Mouse (Mus musculus) effector memory CD4-positive, alpha-beta T cell, adult 5 months (primary cell): Measurements from ENCODE around the gene Cntnap5a. TPM values are rescaled to one million over a fixed set of nuclear protein-coding genes. Genes with fewer than 3 reads are reported as not detected.

Source experiments
- polyA plus RNA-seq: library from polyadenylated mRNA; unstranded; fragments of 100-300 nt; shearing (Covaris generic); gene quantifications from one replicate; pipeline ENCODE4 v1.2.1, GENCODE M21; 2017

Cntnap5a gene
- polyA plus RNA-seq, result 0.05 TPM

DNA sequence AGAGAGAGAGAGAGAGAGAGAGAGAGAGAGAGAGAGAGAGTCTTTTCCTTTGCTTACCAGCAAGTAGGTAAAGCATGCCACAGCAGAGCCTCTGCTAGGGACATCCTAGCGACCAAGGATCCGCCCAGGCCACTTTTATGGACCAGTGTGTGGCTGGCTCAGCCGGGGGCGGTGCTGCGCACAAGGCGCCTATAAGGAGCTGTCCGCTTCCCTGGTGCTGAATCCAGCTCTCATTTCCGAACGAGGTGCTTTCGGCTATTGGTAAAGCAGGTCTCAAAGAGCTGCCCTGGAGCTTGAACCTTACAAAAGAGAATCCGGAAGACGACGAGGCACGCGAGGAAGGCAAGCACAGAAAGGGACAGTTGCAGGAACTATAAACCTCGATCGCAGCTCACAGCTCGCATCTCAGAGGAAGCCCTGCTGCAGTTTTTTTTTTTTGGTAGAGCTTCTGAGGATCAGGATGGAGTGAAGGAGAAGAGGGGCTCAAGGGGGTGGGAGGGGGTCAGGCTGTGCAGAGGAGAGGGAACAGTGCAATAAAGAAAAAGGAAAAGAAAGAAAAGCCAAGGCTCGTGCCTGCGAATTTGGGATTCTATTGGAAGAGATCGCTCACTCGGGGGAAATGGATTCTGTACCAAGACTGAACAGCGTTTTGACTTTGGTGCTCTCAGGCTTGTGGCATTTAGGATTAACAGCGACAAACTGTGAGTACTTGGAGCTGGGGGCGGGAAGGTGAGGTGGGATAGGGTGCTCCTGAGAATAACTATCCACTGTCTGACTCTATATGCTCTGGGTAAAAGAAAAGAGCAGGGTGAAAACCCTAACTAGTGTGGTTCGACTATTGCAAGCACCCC lies at the start of gene Cntnap5a:
Gene Cntnap5a (plus strand): TSS at position 239 of the 851 bp plus-strand sequence.

